Mouse (Mus musculus) hindbrain, postnatal 0 days (tissue): ENCODE measurements around the gene Dnaja2. TPM values are rescaled to one million over a fixed set of nuclear protein-coding genes. Genes with fewer than 3 reads are reported as not detected.

Source experiments
- ATAC-seq: fragments of 200-750 bp; cut with Nextera tagmentation; 2 replicates; pipeline ENCODE4 v1.8.0; 2017; ENCODE audit warnings: mild to moderate bottlenecking, moderate TSS enrichment, moderate library complexity
- DNase-seq: peaks from one replicate; pipeline ENCODE4 v3.0.0-alpha.2; 2015; ENCODE audit warnings: low spot score
- H3K27ac ChIP-seq: fragments of 300-500 bp; sonication (generic); 2 replicates; pipeline ENCODE4 v1.5.1; 2014; ENCODE audit warnings: mild to moderate bottlenecking
- H3K27me3 ChIP-seq: fragments of 300-500 bp; sonication (generic); 2 replicates; pipeline ENCODE4 v1.6.1; 2014; ENCODE audit warnings: low read length, mixed read lengths; ENCODE audit not compliant: insufficient read depth
- H3K36me3 ChIP-seq: fragments of 300-500 bp; sonication (generic); 2 replicates; pipeline ENCODE4 v1.6.1; 2014; ENCODE audit warnings: low read length, mixed read lengths; ENCODE audit not compliant: insufficient read depth
- H3K4me1 ChIP-seq: fragments of 300-500 bp; sonication (generic); 2 replicates; pipeline ENCODE4 v1.6.1; 2014; ENCODE audit warnings: antibody characterized with exemption, low read length, mixed read lengths; ENCODE audit not compliant: insufficient read depth
- H3K4me2 ChIP-seq: fragments of 300-500 bp; sonication (generic); 2 replicates; pipeline ENCODE4 v1.6.1; 2014; ENCODE audit warnings: low read depth, mild to moderate bottlenecking, low read length, moderate library complexity, mixed read lengths
- H3K4me3 ChIP-seq: fragments of 300-500 bp; sonication (generic); 2 replicates; pipeline ENCODE4 v1.5.1; 2014; ENCODE audit warnings: low read length
- H3K9ac ChIP-seq: fragments of 300-500 bp; sonication (generic); replicated peaks from 2 replicates; pipeline ENCODE4 v1.6.1; 2014; ENCODE audit warnings: mild to moderate bottlenecking, low read length, moderate library complexity, mixed read lengths
- H3K9me3 ChIP-seq: fragments of 300-500 bp; sonication (generic); 2 replicates; pipeline ENCODE4 v1.6.1; 2016; ENCODE audit warnings: low read length, mixed read lengths
- CTCF ChIP-seq: IDR thresholded peaks from 2 replicates; pipeline ENCODE4 v1.5.1; 2016; ENCODE audit warnings: antibody characterized with exemption, control low read depth, low read depth
- WGBS: fragments of 180-500 bp; shearing (Covaris S2); extraction: QIAGEN DNeasy Blood & Tissue Kit; methylation state at CpG from one replicate; pipeline ENCODE4 v1.1.7; 2014; 5-methylcytosine and 5-hydroxymethylcytosine counted together
- polyA plus RNA-seq: library from polyadenylated mRNA; unstranded; fragments of >200 nt; fragmentation: Nextera tagmentation; extraction: Ambion mirVana; gene quantifications from 2 replicates; pipeline ENCODE4 v1.2.1, GENCODE M21; 2015
- total RNA-seq: library from RNA; depleted of rRNA; stranded (reverse); fragments of >200 nt; gene quantifications from 2 replicates; pipeline ENCODE4 v1.2.3, GENCODE M21; 2014

Gene Dnaja2
- total and polyA plus RNA-seq, 2 experiments from 2014 or later = 43.9 to 156 TPM

GRCm38 (mm10) chr8:85573972-85574496 lies 18.9 kb upstream of the Dnaja2 start:
- H3K27me3 ChIP-seq = no peaks in the 10 kb centered on the region
- no peaks in the 10 kb centered on the region for H3K9me3 ChIP-seq
- no peak overlapping the region for H3K4me2 ChIP-seq
- TF ChIP-seq CTCF = no peak
- no peaks in the 10 kb centered on the region for H3K36me3 ChIP-seq
- ATAC-seq = no peak
- no peak overlapping the region for H3K9ac ChIP-seq
- H3K4me3 ChIP-seq = no peak overlapping the region
- 82% methylated on average over 2 of the region's 2 CpGs for WGBS
- no peak for DNase-seq
- H3K27ac ChIP-seq = no peak overlapping the region
- H3K4me1 ChIP-seq = no peaks in the 10 kb centered on the region

DNA sequence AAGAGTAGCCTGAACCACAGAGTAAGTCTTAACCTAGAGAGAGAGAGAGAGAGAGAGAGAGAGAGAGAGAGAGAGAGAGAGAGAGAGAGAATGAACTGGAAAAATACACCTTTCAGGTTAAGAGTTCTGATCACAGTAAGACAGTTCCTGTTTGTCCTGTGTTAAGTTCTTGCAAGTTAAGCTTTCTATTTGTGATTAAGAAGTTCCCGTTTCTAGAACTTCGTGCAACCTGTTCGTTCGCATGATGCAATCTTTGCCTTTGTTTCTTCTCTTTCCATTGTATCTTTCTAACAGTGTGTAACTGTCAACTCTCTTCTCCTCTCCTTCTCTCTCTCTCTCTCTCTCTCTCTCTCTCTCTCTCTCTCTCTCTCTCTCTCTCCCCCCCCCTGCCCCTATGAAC lies 15.3 kb upstream of the Dnaja2 start:
- Histone ChIP-seq H3K9me3 (no peaks in the 10 kb centered on the region), H3K27ac (no peak overlapping the region), H3K4me2 (no peak overlapping the region), H3K4me1 (no peaks in the 10 kb centered on the region), H3K27me3 (no peaks in the 10 kb centered on the region), H3K4me3 (no peak overlapping the region), H3K9ac (no peak overlapping the region), H3K36me3 (no peaks in the 10 kb centered on the region)
- no peak for TF ChIP-seq CTCF
- WGBS = 90% methylated on average over 4 of the region's 4 CpGs
- ATAC-seq (no peak), DNase-seq (no peak)

DNA sequence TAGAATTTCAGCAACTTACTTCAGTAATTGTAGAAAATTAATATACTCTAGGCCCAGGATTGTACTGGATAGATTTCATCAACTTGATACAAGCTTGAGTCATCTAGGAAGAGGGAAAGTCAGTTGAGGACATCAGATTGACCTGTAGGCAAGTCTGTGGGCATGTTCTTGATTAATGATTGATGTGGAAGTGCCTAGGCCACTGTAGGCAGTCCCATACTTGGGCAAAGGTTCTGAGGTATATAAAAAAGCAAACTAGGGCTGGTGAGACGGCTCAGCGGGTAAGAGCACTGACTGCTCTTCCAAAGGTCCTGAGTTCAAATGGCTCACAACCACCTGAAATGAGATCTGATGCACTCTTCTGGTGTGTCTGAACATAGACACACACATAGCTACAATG lies 12.7 kb upstream of the Dnaja2 start:
- no peaks in the 10 kb centered on the region for H3K9me3 ChIP-seq
- no peak overlapping the region for H3K4me3 ChIP-seq
- no peak overlapping the region for H3K9ac ChIP-seq
- TF ChIP-seq CTCF = no peak
- H3K36me3 ChIP-seq = no peaks in the 10 kb centered on the region
- H3K27ac ChIP-seq = no peak overlapping the region
- no peak for ATAC-seq
- no peak for DNase-seq
- WGBS = 98% methylated on average over 2 of the region's 2 CpGs
- H3K4me2 ChIP-seq = no peak overlapping the region
- H3K4me1 ChIP-seq = no peaks in the 10 kb centered on the region
- H3K27me3 ChIP-seq = no peaks in the 10 kb centered on the region

GRCm38 (mm10) chr8:85565186-85565585 lies 10.0 kb upstream of the Dnaja2 start:
- H3K9me3 ChIP-seq = no peaks in the 10 kb centered on the region
- 86% methylated on average over 3 of the region's 3 CpGs for whole genome bisulfite sequencing
- no peak overlapping the region for H3K4me2 ChIP-seq
- H3K27ac ChIP-seq = no peak overlapping the region
- H3K36me3 ChIP-seq = no peaks in the 10 kb centered on the region
- no peak overlapping the region for H3K9ac ChIP-seq
- no peaks in the 10 kb centered on the region for H3K4me1 ChIP-seq
- no peak for TF ChIP-seq CTCF
- ATAC-seq (no peak), DNase-seq (no peak)
- H3K27me3 ChIP-seq = no peaks in the 10 kb centered on the region
- H3K4me3 ChIP-seq = no peak overlapping the region

- no peak overlapping the region for H3K27ac ChIP-seq
- TF ChIP-seq CTCF = no peak
- H3K4me1 ChIP-seq = no peaks in the 10 kb centered on the region
- no peaks in the 10 kb centered on the region for H3K27me3 ChIP-seq
- no peak overlapping the region for H3K9ac ChIP-seq
- no peak overlapping the region for H3K4me3 ChIP-seq
- WGBS = 94% methylated on average over 8 of the region's 8 CpGs
- ATAC-seq = no peak
- no peak for DNase-seq
- no peak overlapping the region for H3K4me2 ChIP-seq
- H3K36me3 ChIP-seq = no peaks in the 10 kb centered on the region
- no peaks in the 10 kb centered on the region for H3K9me3 ChIP-seq
These were observed 8.2 kb upstream of the Dnaja2 start for GRCm38 (mm10) chr8:85563336-85563735.

DNA sequence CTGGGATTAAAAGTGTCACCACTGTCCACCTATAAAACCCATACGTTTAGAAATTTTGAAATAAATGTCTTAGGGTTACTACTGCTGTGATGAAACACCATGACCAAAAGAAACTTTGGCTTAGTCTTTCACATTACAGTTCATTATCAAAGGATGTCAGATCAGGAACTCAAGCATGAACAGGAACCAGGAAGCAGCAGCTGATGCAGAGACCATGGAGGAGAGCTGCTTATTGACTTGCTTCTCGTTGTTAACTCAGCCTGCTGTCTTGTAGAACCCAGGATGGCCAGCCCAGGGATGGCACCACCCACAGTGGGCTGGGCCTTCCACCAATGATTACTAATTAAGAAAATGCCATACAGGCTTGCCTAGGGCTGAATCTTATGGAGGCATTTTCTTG lies 4.8 kb upstream of the Dnaja2 start:
- Histone ChIP-seq H3K9me3 (no peaks in the 10 kb centered on the region), H3K9ac (no peak overlapping the region), H3K4me1 (0 out of 2 replicates have a peak, but pooled peaks cover 5% of the 10 kb centered on the region), H3K27me3 (no peaks in the 10 kb centered on the region), H3K27ac (no peak overlapping the region), H3K4me3 (no peak overlapping the region), H3K36me3 (no peaks in the 10 kb centered on the region), H3K4me2 (no peak overlapping the region)
- WGBS = 66% methylated on average over 2 of the region's 2 CpGs
- ATAC-seq (no peak), DNase-seq (no peak)
- TF ChIP-seq CTCF = no peak

- H3K36me3 ChIP-seq = no peaks in the 10 kb centered on the region
- no peaks in the 10 kb centered on the region for H3K9me3 ChIP-seq
- no peak for ATAC-seq
- 0 out of 2 replicates have a peak, but pooled peaks cover 5% of the 10 kb centered on the region for H3K4me1 ChIP-seq
- DNase-seq = no peak
- H3K9ac ChIP-seq = no peak overlapping the region
- H3K4me2 ChIP-seq = no peak overlapping the region
- no peak overlapping the region for H3K4me3 ChIP-seq
- TF ChIP-seq CTCF = no peak
- 100% methylated on average over 1 of the region's 1 CpGs for WGBS
- no peaks in the 10 kb centered on the region for H3K27me3 ChIP-seq
- H3K27ac ChIP-seq = no peak overlapping the region
These were observed 4.1 kb upstream of the Dnaja2 start for GRCm38 (mm10) chr8:85559201-85559600.
